Mouse (Mus musculus): ENCODE results near the gene Fcer1g.
"Not testable (repeated sequence)": the region's sequence is repeated elsewhere in the genome, so short reads cannot be mapped to it uniquely, and the experiment has no call there.

The Fcer1g gene

DNA sequence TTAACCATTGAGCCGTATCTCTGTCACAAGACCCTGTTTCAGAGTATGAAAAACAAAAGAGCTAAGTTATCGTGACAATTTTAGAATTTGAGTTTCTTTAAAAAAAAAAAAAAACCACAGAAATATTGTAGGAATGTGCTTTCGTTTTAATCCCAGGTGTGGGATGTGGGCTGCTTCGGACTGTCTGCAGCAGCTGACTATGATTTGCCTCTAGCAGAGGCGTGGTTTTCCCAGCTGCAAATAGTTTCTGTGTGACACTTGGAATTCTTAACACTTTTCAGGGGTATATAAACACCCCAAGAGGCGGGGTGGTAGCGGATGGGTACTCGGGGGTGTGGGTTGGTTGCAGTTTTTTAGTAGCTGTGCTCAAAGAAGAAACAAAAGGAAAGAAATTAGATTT, 11.2 kb upstream of the Fcer1g start:
- no peak for DNase-seq (ENCODE audit: low read depth, low spot score)

DNA sequence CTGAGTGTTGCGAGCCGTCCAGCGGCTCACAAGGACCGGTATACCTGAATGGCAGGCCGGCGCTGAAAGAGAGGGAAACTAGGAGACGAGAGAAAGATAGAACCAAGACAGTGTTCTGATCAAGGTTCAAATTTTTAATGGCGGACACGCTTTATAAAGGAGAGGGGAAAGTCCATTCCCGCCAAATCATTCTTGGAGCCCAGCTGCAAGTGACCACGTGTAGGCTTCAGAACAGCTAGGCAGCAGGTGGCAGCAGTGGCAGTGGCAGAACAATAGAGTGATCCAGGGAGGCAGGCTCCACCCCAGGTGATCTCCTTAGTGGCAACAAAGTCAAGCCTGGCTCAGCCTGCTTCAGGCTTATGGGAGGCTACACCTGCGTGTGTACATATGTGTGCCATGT, 7.8 kb upstream of the Fcer1g start:
- not testable (repeated sequence) for DNase-seq (ENCODE audit: low read depth, low spot score)

- no peak for DNase-seq (ENCODE audit: low read depth, low spot score)
These were observed 6.7 kb upstream of the Fcer1g start for GRCm38 (mm10) chr1:171240911-171241310.

DNA sequence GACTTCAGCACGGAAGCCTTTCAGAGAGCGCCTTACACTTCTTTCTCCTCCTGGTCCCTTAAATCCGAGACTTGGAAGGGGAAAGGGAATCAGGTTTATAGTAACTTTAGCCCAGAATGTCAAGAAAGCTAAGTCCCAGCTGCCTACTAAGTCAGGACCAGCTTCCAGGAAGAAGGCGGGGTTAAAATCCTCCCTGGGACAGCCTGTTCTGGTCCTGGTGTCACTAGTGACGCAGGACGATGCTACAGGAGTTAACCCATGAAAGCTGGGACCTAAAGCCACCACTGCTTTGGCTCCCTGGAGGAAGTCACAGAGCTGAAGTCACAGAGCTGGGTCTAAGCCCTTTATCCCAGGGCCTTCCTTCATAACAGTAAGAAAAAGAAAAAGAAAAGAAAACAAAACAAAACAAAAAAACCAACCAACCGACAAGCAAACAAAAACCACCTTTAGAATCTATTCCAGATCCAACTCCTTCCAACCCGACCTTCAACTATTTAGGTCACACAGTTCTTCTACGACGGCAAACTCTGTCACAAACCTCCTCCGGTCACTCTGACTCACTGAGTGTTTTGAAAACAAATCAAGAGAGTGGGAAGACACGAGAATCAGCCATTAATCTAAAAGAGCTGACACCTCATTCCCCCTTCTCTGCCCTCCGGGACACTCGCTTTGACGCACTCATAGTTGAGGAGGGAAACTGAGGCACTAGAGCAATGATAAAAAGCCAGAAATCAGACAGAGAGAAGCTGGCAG, 6.0 kb upstream of the Fcer1g start:
- no peak for DNase-seq (ENCODE audit: low read depth, low spot score)

- no peak for DNase-seq (ENCODE audit: low read depth, low spot score)
These were observed 4.3 kb upstream of the Fcer1g start for GRCm38 (mm10) chr1:171238463-171238862.

DNA sequence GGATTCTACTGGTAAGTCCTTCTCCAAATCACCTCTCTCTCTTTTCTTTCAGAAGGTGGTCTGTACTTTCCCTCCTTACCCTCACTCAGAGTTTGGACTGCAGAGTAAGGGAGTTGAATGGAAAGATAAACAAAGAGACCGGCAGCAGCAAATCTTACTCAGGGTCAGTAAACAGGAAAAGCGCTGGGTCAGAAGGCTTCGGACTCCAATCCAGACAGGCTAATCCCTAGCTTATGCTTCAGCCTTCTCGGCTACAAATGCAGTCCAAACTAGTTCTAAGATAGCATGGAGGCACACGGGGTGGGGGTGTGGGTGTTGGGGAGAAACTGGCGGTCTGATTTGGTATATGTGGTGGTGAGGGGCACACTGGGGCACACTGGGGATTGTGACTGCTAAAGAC, 3.3 kb upstream of the Fcer1g start:
- no peak for DNase-seq (ENCODE audit: low read depth, low spot score)

GRCm38 (mm10) chr1:171235791-171236190, 1.6 kb upstream of the Fcer1g start:
- DNase-seq (ENCODE audit: low read depth, low spot score) = no peak

- no peak for DNase-seq (ENCODE audit: low read depth, low spot score)
These were observed 373 bp upstream of the Fcer1g start for GRCm38 (mm10) chr1:171234538-171234937.

GRCm38 (mm10) chr1:171232800-171233730, 1.1 kb downstream of the Fcer1g start:
- no peak for DNase-seq (ENCODE audit: low read depth, low spot score)

GRCm38 (mm10) chr1:171232348-171232747, 1.8 kb downstream of the Fcer1g start:
- no peak for DNase-seq (ENCODE audit: low read depth, low spot score)

DNA sequence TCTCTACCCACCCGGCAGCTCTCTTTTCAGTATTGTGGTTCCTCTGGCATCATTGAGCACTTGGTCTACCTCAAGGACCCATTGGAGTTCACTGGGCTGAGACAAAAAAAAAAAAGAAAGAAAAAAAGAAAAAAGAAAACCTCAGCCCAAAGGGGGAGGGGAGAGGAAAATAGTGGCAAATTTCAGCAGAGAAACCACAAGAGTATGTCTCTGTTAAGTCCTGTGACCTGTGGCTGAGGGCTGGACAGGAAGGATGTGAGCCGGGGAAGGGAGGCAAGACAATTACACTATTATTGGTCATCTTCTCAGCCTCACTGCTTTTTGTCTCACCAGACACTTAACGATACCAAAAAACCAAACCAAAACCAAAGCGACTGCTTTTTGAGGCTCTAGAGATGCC, 2.3 kb downstream of the Fcer1g start:
- DNase-seq (ENCODE audit: low read depth, low spot score) = no peak

GRCm38 (mm10) chr1:171230215-171230614, 4.0 kb downstream of the Fcer1g start:
- peak; percentile 72 for DNase-seq (ENCODE audit: low read depth, low spot score)

- DNase-seq (ENCODE audit: low read depth, low spot score) = no peak
These were observed 4.4 kb downstream of the Fcer1g start for GRCm38 (mm10) chr1:171229750-171230149.

DNA sequence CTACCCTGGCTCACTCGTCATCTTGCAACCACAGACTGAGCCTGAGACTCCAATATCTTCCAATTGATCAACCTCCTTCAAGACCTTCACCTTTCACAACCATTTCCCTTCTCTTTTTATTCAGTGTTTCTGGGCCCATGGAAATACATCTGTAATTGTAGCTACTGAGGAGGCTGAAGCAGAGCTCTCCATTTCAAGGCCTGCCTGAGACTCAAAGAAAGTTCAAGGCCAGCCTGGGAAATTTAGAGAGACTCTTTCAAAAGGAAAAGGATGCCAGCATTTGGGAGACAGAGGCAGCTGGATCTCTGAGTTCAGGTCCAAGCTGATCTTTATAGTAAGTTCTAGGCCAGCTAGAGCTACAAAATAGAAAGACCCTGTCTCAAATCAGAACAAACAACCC, 6.3 kb downstream of the Fcer1g start:
- no peak for DNase-seq (ENCODE audit: low read depth, low spot score)

DNA sequence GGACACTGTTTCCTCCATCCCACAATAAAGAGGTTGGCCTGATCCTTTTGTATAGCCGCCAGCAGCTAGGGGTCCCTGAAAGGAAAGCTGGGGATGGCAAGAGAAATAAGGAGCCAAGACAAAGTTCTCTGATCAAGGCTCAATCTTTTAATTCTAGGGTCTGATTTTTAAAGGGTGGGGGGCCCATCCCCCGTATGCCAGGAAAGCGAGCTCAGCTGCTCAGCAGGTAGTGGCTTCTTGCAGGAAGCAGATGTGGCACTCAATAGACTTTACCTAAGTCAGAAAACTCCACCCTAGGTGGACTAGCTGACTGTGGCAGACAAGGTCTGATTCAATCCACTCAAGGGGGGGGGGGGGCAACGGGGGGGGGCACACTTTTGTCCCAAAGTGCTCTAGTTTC, 7.4 kb downstream of the Fcer1g start:
- DNase-seq (ENCODE audit: low read depth, low spot score) = no peak

DNA sequence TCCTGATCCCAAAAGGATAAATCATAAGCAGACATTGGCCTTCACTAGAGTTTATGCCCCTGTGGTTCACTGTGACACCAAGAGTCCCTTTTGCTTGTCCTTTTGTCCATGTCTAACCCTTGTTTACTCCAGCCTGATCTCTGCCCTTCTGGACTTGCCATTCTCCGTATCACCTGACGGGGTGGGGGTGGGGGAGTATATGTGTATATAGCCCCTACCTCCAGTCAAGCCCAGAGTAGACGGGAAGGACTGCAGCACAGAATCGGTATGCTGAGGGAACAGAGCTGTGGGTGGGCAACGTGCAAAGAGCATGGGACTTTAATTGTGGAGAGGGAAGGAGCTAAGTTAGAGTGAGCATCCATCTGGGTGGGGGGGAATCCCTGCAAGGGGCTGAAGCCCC, 9.3 kb downstream of the Fcer1g start, which contains the start of gene Apoa2:
TSS of gene Apoa2 (plus strand) at position 198 of the 400 bp plus-strand sequence.
- no peak for DNase-seq (ENCODE audit: low read depth, low spot score)

- no peak for DNase-seq (ENCODE audit: low read depth, low spot score)
These were observed 10.4 kb downstream of the Fcer1g start for GRCm38 (mm10) chr1:171223796-171224195.

GRCm38 (mm10) chr1:171223168-171223567, 11.0 kb downstream of the Fcer1g start:
- DNase-seq (ENCODE audit: low read depth, low spot score) = no peak

- peak; percentile 98 for DNase-seq (ENCODE audit: low read depth, low spot score)
These were observed 11.7 kb downstream of the Fcer1g start, which contains the start of gene Tomm40l for GRCm38 (mm10) chr1:171222238-171223155. Tomm40l (minus strand) TSS chr1:171222514.

- no peak for DNase-seq (ENCODE audit: low read depth, low spot score)
These were observed 12.6 kb downstream of the Fcer1g start for GRCm38 (mm10) chr1:171221281-171222193.

Data from forelimb bud, embryonic 11.5 days (tissue).